Mouse (Mus musculus) heart, embryonic 12.5 days (tissue): Measurements from ENCODE around the gene Elovl2. TPM values are rescaled to one million over a fixed set of nuclear protein-coding genes. Genes with fewer than 3 reads are reported as not detected.
A peak's percentile ranks its signal among the peaks of the same experiment; 100 is the strongest.
"Not testable (repeated sequence)": the region's sequence is repeated elsewhere in the genome, so short reads cannot be mapped to it uniquely, and the experiment has no call there.

Source experiments
- ATAC-seq: fragments of 200-750 bp; cut with Nextera tagmentation; 2 replicates; pipeline ENCODE4 v1.8.0; 2017; ENCODE audit warnings: moderate TSS enrichment, moderate library complexity; ENCODE audit not compliant: insufficient number of reproducible peaks, low FRiP score
- H3K27ac ChIP-seq: fragments of 300-500 bp; sonication (generic); 2 replicates; pipeline ENCODE4 v1.5.1; 2016; ENCODE audit warnings: mild to moderate bottlenecking, moderate library complexity; ENCODE audit not compliant: poor library complexity, severe bottlenecking
- H3K27me3 ChIP-seq: fragments of 300-500 bp; sonication (generic); replicated peaks from 2 replicates; pipeline ENCODE4 v1.6.1; 2016; ENCODE audit warnings: mild to moderate bottlenecking, moderate library complexity
- H3K36me3 ChIP-seq: fragments of 300-500 bp; sonication (generic); 2 replicates; pipeline ENCODE4 v1.6.1; 2016; ENCODE audit warnings: mild to moderate bottlenecking, moderate library complexity
- H3K4me1 ChIP-seq: fragments of 300-500 bp; sonication (generic); replicated peaks from 2 replicates; pipeline ENCODE4 v1.6.1; 2016; ENCODE audit warnings: mild to moderate bottlenecking
- H3K4me2 ChIP-seq: fragments of 300-500 bp; sonication (generic); 2 replicates; pipeline ENCODE4 v1.6.1; 2016; ENCODE audit warnings: mild to moderate bottlenecking, moderate library complexity
- H3K4me3 ChIP-seq: fragments of 300-500 bp; sonication (generic); 2 replicates; pipeline ENCODE4 v1.5.1; 2016; ENCODE audit warnings: mild to moderate bottlenecking
- H3K9ac ChIP-seq: fragments of 300-500 bp; sonication (generic); 2 replicates; pipeline ENCODE4 v1.6.1; 2016; ENCODE audit warnings: mild to moderate bottlenecking, moderate library complexity
- H3K9me3 ChIP-seq: fragments of 300-500 bp; sonication (generic); replicated peaks from 2 replicates; pipeline ENCODE4 v1.6.1; 2016; ENCODE audit warnings: mild to moderate bottlenecking, moderate library complexity
- WGBS: fragments of 180-500 bp; shearing (Covaris S2); methylation state at CpG from one replicate; pipeline ENCODE4 v1.1.7; 2016; 5-methylcytosine and 5-hydroxymethylcytosine counted together
- polyA plus RNA-seq: library from polyadenylated mRNA; unstranded; fragments of >200 nt; fragmentation: Nextera tagmentation; extraction: Ambion mirVana; gene quantifications from 2 replicates; pipeline ENCODE4 v1.2.1, GENCODE M21; 2016

Elovl2 gene
- 1.9 and 2.1 TPM in 2 replicates for polyA plus RNA-seq

DNA sequence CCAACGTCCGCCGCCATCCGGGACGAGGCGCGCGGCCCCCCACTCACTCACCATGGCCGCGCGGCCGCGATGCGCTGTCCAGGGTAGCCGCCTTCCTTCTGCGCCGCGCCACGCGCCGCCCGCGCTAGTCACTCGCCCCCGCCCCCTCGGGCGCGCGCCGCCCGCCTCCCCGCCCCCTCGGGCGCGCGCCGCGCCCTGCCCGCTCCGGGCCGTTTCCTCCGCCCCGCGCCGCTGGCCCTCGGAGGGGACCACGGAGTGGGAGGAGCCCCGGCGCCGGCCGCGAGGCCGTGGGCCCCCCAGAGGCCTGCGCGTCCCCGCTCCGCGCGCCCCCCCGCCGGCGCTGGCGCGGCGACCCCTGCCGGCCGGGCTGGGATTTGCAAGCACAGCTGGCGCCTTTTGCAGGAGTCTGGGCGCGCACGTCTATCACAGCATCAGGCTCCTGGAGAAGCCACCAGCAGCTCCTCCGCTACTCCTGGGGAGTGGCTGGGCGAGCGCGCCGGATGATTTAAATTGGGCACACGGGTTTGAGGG is at the start of gene Elovl2:
Elovl2 (minus strand) TSS at position 102 of the 531 bp plus-strand sequence.
- Histone ChIP-seq H3K9ac (peak within 1 kb of the TSS; percentile 59), H3K9me3 (peaks cover 20% of the 10 kb centered on the region), H3K4me2 (peak within 1 kb of the TSS; percentile 75), H3K4me1 (no peaks in the 10 kb centered on the region), H3K27me3 (no peaks in the 10 kb centered on the region), H3K4me3 (peak within 1 kb of the TSS; percentile 61), H3K27ac (no peak within 1 kb of the TSS), H3K36me3 (no peaks in the 10 kb centered on the region)
- 1% methylated on average over 76 of the region's 77 CpGs for WGBS
- ATAC-seq: peak; percentile 91

DNA sequence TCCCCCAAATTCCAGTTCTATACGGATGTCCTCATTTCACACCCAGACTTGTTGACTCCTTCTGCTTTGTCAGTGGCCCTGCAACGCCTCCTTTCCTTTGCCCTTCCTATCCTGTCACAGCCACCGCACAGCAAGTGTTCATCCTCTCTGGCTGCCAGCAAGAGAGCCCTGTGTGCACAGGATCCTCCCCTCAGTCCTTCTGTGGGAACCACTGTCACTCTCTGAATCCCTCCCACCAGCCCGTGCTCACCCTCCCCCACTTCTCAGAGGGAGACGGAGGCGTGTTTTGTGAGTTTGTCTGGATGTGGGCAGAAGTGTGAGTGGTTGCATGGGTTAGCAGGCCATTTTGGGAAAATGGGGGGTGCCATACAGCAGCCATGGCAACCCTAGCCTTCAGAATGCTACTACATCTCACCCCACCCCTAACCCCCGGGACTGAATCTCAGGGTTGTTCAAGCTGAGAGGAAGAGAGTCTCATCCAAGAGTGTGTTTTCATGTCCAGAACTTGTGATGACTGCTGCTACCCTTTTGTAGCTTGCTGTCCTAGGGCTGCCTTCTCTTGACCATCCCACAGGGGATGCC is 47.7 kb upstream of the Elovl2 start:
- ATAC-seq: no peak
- 36% methylated on average over 7 of the region's 7 CpGs for WGBS
- Histone ChIP-seq H3K4me2 (0 out of 2 replicates have a peak overlapping the region, but pooled peaks have one; percentile 25), H3K9ac (no peak overlapping the region), H3K27ac (no peak overlapping the region), H3K36me3 (no peaks in the 10 kb centered on the region), H3K4me1 (peaks cover 9% of the 10 kb centered on the region), H3K27me3 (no peaks in the 10 kb centered on the region), H3K9me3 (no peaks in the 10 kb centered on the region; the same call in 1 of the 2 replicates), H3K4me3 (no peak overlapping the region)

DNA sequence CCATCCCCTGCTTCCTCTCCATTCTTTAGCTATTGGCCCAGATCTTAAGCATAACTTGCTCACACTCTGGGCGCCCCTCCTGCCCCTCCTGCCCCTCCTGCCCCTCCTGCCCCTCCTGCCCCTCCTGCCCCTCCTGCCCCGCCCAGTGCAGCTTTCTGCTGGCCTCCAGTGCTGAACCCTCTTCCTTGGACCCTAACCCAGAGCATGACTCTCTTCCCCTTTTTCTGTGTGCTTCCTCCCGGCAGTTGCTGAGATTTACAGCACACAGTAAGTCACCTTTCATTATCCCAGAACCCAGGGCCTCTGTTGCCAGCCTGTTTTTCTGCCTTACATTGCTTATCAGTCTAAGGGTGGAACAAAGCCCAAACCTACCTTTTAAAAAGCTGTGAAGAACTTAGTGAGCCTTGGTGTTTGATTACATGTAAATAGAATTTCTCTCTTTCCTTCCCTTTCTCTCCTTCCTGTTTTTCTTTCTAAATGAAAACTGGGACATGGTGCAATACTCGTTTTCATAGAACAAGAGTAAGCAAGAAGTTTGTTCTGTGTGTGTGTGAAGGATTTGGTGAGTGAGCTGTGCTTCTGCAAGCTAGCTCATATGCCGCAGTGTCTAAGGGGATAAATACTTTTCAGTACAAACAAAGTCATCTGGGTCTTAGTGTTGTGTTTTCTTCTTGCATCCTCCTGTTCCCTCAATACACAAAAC is 43.2 kb upstream of the Elovl2 start:
- no peak for ATAC-seq

DNA sequence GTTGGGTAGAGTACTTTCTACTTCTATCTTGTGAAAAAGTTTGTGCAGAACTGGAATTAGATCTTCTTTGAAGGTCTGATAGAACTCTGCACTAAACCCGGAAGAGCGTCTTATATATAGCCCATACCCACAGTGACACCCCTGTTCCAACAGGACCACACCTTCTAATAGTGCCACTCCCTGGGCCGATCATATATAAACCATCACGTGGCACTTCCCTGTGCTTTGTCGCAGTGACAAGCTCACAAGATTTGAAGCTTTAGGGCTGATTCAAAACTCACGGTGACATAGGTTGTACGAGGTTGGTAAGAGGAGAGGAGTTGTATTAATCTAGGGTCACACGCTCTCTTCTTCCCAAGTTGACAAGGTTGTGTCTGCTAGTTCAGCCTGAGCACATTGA is 41.4 kb upstream of the Elovl2 start:
- H3K9ac ChIP-seq, H3K27me3 ChIP-seq, ATAC-seq, H3K4me3 ChIP-seq, H3K9me3 ChIP-seq, H3K27ac ChIP-seq, H3K36me3 ChIP-seq, H3K4me2 ChIP-seq: not testable (repeated sequence)
- 87% methylated on average over 8 of the region's 8 CpGs for WGBS
- H3K4me1 ChIP-seq: peaks cover 10% of the 10 kb centered on the region; the same call in 1 of the 2 replicates

More for the DNA sequence above, 43.2 kb upstream of the Elovl2 start:
- no peaks in the 10 kb centered on the region for H3K36me3 ChIP-seq
- no peaks in the 10 kb centered on the region; the same call in 1 of the 2 replicates for H3K9me3 ChIP-seq
- H3K27ac ChIP-seq: no peak overlapping the region
- no peak overlapping the region for H3K9ac ChIP-seq
- H3K4me2 ChIP-seq: no peak overlapping the region
- H3K4me3 ChIP-seq: no peak overlapping the region
- H3K27me3 ChIP-seq: no peaks in the 10 kb centered on the region
- WGBS: 71% methylated on average over 5 of the region's 5 CpGs
- H3K4me1 ChIP-seq: peaks cover 9% of the 10 kb centered on the region

DNA sequence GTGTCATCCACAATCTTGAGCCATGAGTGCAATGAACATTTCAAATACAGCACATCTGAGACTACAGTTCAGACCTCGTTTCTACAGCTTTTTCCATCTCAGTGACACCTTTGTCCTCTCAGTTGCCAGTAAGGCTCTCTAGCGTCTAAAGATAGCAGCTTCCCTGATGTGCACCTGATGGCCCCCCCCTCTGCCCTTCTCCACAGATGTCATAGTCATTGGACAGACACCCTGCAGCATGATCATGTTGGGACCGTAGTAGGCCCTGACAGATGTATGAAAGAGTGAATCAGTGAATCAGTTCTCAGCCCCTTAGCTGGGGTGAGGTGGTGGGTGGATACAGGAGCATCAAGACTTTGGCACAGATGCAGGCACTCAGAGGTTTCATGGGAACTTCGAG is 37.6 kb upstream of the Elovl2 start:
- no peak overlapping the region for H3K4me2 ChIP-seq
- H3K27ac ChIP-seq: no peak overlapping the region
- no peak overlapping the region for H3K4me3 ChIP-seq
- H3K9me3 ChIP-seq: no peaks in the 10 kb centered on the region
- H3K36me3 ChIP-seq: no peaks in the 10 kb centered on the region
- H3K4me1 ChIP-seq: peaks cover 7% of the 10 kb centered on the region; the same call in 1 of the 2 replicates
- WGBS: 62% methylated on average over 4 of the region's 4 CpGs
- ATAC-seq: no peak
- no peak overlapping the region for H3K9ac ChIP-seq
- H3K27me3 ChIP-seq: no peaks in the 10 kb centered on the region

DNA sequence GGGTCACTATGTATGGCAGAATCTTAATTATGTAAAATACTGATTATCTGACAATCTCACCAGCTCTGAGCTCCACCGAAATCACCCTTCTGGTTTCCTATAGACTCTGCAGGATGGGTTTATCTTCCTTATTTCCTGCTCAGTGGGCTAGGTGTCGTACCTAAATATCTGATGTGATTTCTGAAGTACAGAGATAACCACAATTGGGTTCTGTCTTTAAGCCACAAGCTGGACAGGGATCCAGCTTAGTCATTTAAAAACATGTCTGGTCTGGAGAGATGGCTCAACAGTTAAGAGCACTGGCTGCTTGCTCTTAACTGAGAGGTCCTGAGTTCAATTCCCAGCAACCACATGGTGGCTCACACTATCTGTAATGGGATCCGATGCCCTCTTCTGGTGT is 36.8 kb upstream of the Elovl2 start:
- no peak overlapping the region for H3K9ac ChIP-seq
- H3K4me1 ChIP-seq: peaks cover 11% of the 10 kb centered on the region
- WGBS: 74% methylated on average over 3 of the region's 3 CpGs
- H3K36me3 ChIP-seq: no peaks in the 10 kb centered on the region
- no peaks in the 10 kb centered on the region for H3K27me3 ChIP-seq
- ATAC-seq: no peak
- H3K4me3 ChIP-seq: no peak overlapping the region
- H3K27ac ChIP-seq: no peak overlapping the region
- no peaks in the 10 kb centered on the region for H3K9me3 ChIP-seq
- H3K4me2 ChIP-seq: no peak overlapping the region

DNA sequence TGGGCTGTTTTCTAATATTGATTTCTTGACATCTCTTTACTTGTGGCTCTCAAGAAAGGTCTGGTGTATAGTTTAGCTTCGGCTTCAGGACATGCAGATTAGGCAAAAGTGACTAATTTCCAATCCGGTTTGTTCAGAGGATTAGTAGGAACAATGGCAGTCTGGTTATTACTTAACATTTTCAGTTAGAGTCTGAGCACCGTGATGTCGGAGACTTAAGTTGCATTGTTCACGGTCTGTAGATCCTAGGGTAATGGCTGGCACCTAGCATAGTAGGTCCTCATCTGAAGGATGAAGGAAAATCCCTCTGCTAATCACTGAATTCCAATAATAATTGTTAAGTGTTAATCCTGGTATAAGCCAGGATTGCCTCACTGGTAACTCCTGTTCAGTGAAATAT is 35.9 kb upstream of the Elovl2 start:
- WGBS: 90% methylated on average over 5 of the region's 5 CpGs

DNA sequence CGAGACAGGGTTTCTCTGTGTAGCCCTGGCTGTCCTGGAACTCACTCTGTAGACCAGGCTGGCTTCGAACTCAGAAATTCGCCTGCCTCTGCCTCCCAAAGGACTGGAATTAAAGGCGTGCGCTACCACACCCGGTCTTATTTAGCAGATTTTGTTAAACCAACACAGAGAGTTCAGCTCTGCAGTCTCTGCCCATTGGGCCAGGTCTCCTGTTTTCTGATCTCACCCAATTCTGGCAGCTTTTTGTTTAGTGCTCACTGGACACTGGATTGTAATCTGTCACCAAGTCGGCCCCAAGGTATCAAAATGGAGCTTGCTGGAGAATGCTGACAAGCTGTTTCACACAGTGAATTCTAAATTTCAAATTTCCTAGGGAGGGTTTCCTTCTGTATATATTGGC is 32.5 kb upstream of the Elovl2 start:
- no peaks in the 10 kb centered on the region for H3K27me3 ChIP-seq
- no peak overlapping the region for H3K4me3 ChIP-seq
- H3K4me2 ChIP-seq: no peak overlapping the region
- WGBS: 92% methylated on average over 7 of the region's 7 CpGs
- no peak for ATAC-seq
- no peak overlapping the region for H3K9ac ChIP-seq
- H3K9me3 ChIP-seq: no peaks in the 10 kb centered on the region
- no peaks in the 10 kb centered on the region for H3K36me3 ChIP-seq
- H3K27ac ChIP-seq: no peak overlapping the region
- peaks cover 18% of the 10 kb centered on the region for H3K4me1 ChIP-seq

More for the DNA sequence above, 35.9 kb upstream of the Elovl2 start:
- Histone ChIP-seq H3K27me3 (no peaks in the 10 kb centered on the region), H3K4me1 (peaks cover 17% of the 10 kb centered on the region), H3K9ac (no peak overlapping the region), H3K4me2 (no peak overlapping the region), H3K4me3 (no peak overlapping the region), H3K36me3 (no peaks in the 10 kb centered on the region), H3K9me3 (no peaks in the 10 kb centered on the region), H3K27ac (no peak overlapping the region)
- ATAC-seq: no peak

DNA sequence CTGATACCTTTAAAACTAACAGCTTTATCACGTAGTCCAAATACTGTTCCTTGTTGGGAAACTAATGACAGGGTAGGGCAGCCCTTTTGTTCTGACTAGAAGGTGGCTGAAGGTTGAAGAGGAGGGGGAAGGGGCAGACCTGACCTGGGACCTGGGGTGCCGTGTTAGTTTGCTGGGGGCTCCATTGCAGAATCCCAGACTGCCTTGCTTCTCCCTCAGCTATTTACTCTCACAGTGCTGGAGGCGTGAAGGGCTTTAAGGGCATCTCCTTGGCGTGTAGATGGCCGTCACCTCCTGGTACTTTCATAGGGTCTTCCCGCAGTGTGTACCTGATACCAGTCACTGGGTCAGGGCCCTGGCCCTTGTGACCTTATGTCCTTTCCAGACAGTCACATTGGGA is 31.9 kb upstream of the Elovl2 start:
- Histone ChIP-seq H3K9ac (no peak overlapping the region), H3K4me1 (peaks cover 13% of the 10 kb centered on the region), H3K4me3 (no peak overlapping the region), H3K27ac (no peak overlapping the region), H3K27me3 (no peaks in the 10 kb centered on the region), H3K4me2 (no peak overlapping the region), H3K9me3 (no peaks in the 10 kb centered on the region), H3K36me3 (no peaks in the 10 kb centered on the region)
- ATAC-seq: no peak
- WGBS: 74% methylated on average over 6 of the region's 6 CpGs

DNA sequence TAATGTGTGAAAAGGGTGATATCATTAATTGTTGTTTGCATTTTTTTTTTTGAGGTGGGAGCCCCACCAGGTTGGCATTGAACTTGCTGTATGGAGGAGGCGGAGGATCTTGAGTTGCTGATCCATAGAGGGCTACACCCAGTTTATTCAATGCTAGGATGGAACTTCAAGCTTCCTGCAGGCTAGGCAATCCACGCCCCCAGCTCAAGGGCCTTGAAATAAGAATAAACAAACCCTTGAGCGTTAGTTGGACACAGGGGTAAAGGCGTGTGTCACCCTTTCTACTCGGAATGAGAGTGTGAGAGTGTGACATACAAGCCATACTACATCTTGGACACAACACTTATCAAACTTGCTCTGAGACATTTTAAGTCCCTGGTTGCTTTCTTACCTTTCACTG is 31.5 kb upstream of the Elovl2 start:
- Histone ChIP-seq H3K36me3 (no peaks in the 10 kb centered on the region), H3K4me3 (no peak overlapping the region), H3K4me2 (no peak overlapping the region), H3K27ac (no peak overlapping the region), H3K9ac (no peak overlapping the region), H3K9me3 (no peaks in the 10 kb centered on the region), H3K27me3 (no peaks in the 10 kb centered on the region), H3K4me1 (peaks cover 13% of the 10 kb centered on the region)
- 71% methylated on average over 5 of the region's 5 CpGs for WGBS
- no peak for ATAC-seq

DNA sequence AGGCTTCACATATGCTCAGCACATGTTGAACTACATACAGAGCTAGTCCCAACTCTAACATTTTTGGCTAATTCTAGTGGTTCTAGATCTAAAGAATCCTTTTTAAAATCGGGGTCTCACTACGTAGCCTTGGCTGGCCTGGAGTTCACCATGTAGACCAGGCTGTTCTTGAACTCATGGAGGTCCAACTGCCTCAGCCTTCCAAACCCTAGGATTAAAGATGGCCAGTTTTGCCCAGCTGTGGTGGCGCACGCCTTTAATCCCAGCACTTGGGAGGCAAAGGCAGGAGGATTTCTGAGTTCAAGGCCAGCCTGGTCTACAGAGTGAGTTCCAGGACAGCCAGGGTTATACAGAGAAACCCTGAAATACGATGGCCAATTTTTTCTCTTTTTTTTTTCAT is 31.0 kb upstream of the Elovl2 start:
- not testable (repeated sequence) for ATAC-seq, H3K27me3 ChIP-seq, H3K9ac ChIP-seq, H3K4me2 ChIP-seq, H3K36me3 ChIP-seq, H3K27ac ChIP-seq, H3K4me3 ChIP-seq, H3K9me3 ChIP-seq
- 89% methylated on average over 5 of the region's 5 CpGs for WGBS
- peaks cover 13% of the 10 kb centered on the region for H3K4me1 ChIP-seq
